Comparison of ENCODE assay signal across 16 mouse cellular contexts in genomic region chr2:3289581-3289980, GRCm38 (mm10). TPM values are rescaled to one million over a fixed set of nuclear protein-coding genes. Genes with fewer than 3 reads are reported as not detected.
A peak's percentile ranks its signal among the peaks of the same experiment; 100 is the strongest.
DNase-seq lines count a peak whose midpoint lies in the region; ATAC-seq and TF ChIP-seq lines count a peak whose summit lies in the region.
"Had no signal": no experiment of that assay in that cellular context is flagged by ENCODE, and none has a peak within 500 bp of the region (broad histone marks: within the 10 kb centered on the region; RNA-seq: fewer than 3 reads in every experiment).

No protein-coding gene starts in this region.

- no peak overlapping the region for H3K9ac ChIP-seq in liver, adult 2 months (ENCODE audit: low read depth, low read length)
- H3K9ac ChIP-seq in liver, embryonic 12.5 days, result no peak overlapping the region
- H3K9ac ChIP-seq in stomach, postnatal 0 days (ENCODE audit: low read length), result no peak overlapping the region
- H3K9ac ChIP-seq: embryonic facial prominence, embryonic 12.5 days; forebrain, embryonic 13.5 days; forebrain, embryonic 15.5 days; forebrain, postnatal 0 days had no signal

- DNase-seq in adrenal gland, postnatal 14 days, result peak; percentile 16
- no peak for DNase-seq in adrenal gland, postnatal 36 days
- DNase-seq in liver, adult 2 months (ENCODE audit: extremely low read depth, low read depth, low spot score), result peak; percentile 70
- no peak for DNase-seq in stomach, postnatal 0 days (ENCODE audit: low spot score)
- DNase-seq: adrenal gland, postnatal 25 days; cerebellum, adult 11-12 months; cerebellum, adult 2 months; cerebellum, adult 9-10 months; cerebellum, postnatal 10 days; cerebellum, postnatal 25 days; forebrain, postnatal 0 days had no signal

- no peaks in the 10 kb centered on the region for H3K9me3 ChIP-seq in liver, embryonic 12.5 days (replicated peaks)
- no peaks in the 10 kb centered on the region for H3K9me3 ChIP-seq in stomach, postnatal 0 days (ENCODE audit: control insufficient read depth, low read length)
- H3K9me3 ChIP-seq: embryonic facial prominence, embryonic 10.5 days; embryonic facial prominence, embryonic 12.5 days; forebrain, embryonic 13.5 days; forebrain, embryonic 15.5 days had no signal

- no peaks in the 10 kb centered on the region for H3K36me3 ChIP-seq in liver, adult 2 months (ENCODE audit: control insufficient read depth, insufficient read depth, low read length)
- H3K36me3 ChIP-seq in liver, embryonic 12.5 days, result no peaks in the 10 kb centered on the region
- no peaks in the 10 kb centered on the region for H3K36me3 ChIP-seq in stomach, postnatal 0 days (ENCODE audit: control insufficient read depth, insufficient read depth, low read length)
- H3K36me3 ChIP-seq: embryonic facial prominence, embryonic 10.5 days; embryonic facial prominence, embryonic 12.5 days; forebrain, embryonic 15.5 days had no signal

- TF ChIP-seq EP300 in stomach, postnatal 0 days (optimal IDR thresholded peaks at IDR 0.05), result no peak

- TF ChIP-seq POLR2A in liver, adult 2 months (IDR thresholded peaks at IDR 0.05; ENCODE audit: extremely low read depth, insufficient read depth, low read length), result no peak

- peaks cover 3% of the 10 kb centered on the region; the same call in 1 of the 2 replicates for H3K4me1 ChIP-seq in liver, adult 2 months (ENCODE audit: control insufficient read depth, insufficient read depth, low read length)
- H3K4me1 ChIP-seq in liver, embryonic 12.5 days, result peaks cover 20% of the 10 kb centered on the region
- H3K4me1 ChIP-seq in stomach, postnatal 0 days (replicated peaks; ENCODE audit: control insufficient read depth, insufficient read depth), result no peaks in the 10 kb centered on the region

- WGBS in liver, adult 2 months, result 19% methylated on average over 1 of the region's 1 CpGs
- WGBS in liver, embryonic 12.5 days (ENCODE audit: insufficient replicate concordance), result 68% methylated on average over 1 of the region's 1 CpGs
- WGBS in stomach, postnatal 0 days, result 77% methylated on average over 1 of the region's 1 CpGs

- no peak overlapping the region for H3K4me2 ChIP-seq in liver, embryonic 12.5 days
- no peak overlapping the region for H3K4me2 ChIP-seq in stomach, postnatal 0 days (replicated peaks; ENCODE audit: low read depth)
- H3K4me2 ChIP-seq: embryonic facial prominence, embryonic 12.5 days; forebrain, embryonic 13.5 days; forebrain, embryonic 15.5 days had no signal

- TF ChIP-seq CTCF in liver, adult 2 months (IDR thresholded peaks at IDR 0.05; ENCODE audit: low read depth, low read length), result no peak
- TF ChIP-seq CTCF in stomach, postnatal 0 days (IDR thresholded peaks at IDR 0.05; ENCODE audit: low read depth), result no peak

- H3K4me3 ChIP-seq in liver, adult 2 months (ENCODE audit: insufficient read depth, low read depth, low read length), result no peak overlapping the region
- no peak overlapping the region for H3K4me3 ChIP-seq in liver, embryonic 12.5 days
- H3K4me3 ChIP-seq in stomach, postnatal 0 days (ENCODE audit: low read depth, low read length), result no peak overlapping the region
- H3K4me3 ChIP-seq: embryonic facial prominence, embryonic 10.5 days; embryonic facial prominence, embryonic 12.5 days; forebrain, embryonic 13.5 days; forebrain, embryonic 15.5 days had no signal

- ATAC-seq in liver, embryonic 12.5 days, result no peak
- no peak for ATAC-seq in stomach, postnatal 0 days (ENCODE audit: low FRiP score, low TSS enrichment)
- ATAC-seq: forebrain, embryonic 13.5 days; forebrain, embryonic 15.5 days; forebrain, postnatal 0 days had no signal

- no peak overlapping the region for H3K27ac ChIP-seq in liver, adult 2 months (replicated peaks; ENCODE audit: insufficient read depth, low read depth, low read length)
- no peak overlapping the region for H3K27ac ChIP-seq in liver, embryonic 12.5 days
- no peak overlapping the region for H3K27ac ChIP-seq in stomach, postnatal 0 days (replicated peaks)
- H3K27ac ChIP-seq: embryonic facial prominence, embryonic 10.5 days; embryonic facial prominence, embryonic 12.5 days; forebrain, embryonic 13.5 days; forebrain, embryonic 15.5 days had no signal

- H3K79me2 ChIP-seq in liver, adult 2 months (ENCODE audit: control insufficient read depth, insufficient read depth, low read length), result peaks cover 3% of the 10 kb centered on the region; the same call in 1 of the 2 replicates

- H3K27me3 ChIP-seq in liver, adult 2 months (ENCODE audit: control insufficient read depth, insufficient read depth, low read length), result no peaks in the 10 kb centered on the region
- H3K27me3 ChIP-seq in liver, embryonic 12.5 days (replicated peaks), result no peaks in the 10 kb centered on the region
- no peaks in the 10 kb centered on the region for H3K27me3 ChIP-seq in stomach, postnatal 0 days (ENCODE audit: control insufficient read depth, insufficient read depth, low read length)
- H3K27me3 ChIP-seq: embryonic facial prominence, embryonic 12.5 days; forebrain, embryonic 13.5 days; forebrain, embryonic 15.5 days had no signal

RNA-seq across cellular contexts. Expression of gene Nmt2, which starts 5.6 kb away (rescaled TPM):
- 49.7 and 51.5 TPM in 2 replicates for total RNA-seq in adrenal gland, postnatal 14 days (2021)
- total RNA-seq in adrenal gland, postnatal 36 days (2021), result 10 to 100 TPM; 42.4 to 80.1 TPM
- 13.2 and 16.4 TPM in 2 replicates for total RNA-seq in liver, adult 2 months (2014; rRNA removed)
- 5.1 and 5.4 TPM in 2 replicates for polyA plus RNA-seq in liver, adult 2 months (2012; rRNA removed)
- polyA plus RNA-seq in liver, embryonic 12.5 days (2016; fragmentation: Nextera tagmentation; extraction: Ambion mirVana), result 21.7 and 21.8 TPM in 2 replicates
- 23.8 and 24.0 TPM in 2 replicates for polyA plus RNA-seq in stomach, postnatal 0 days (2015; fragmentation: Nextera tagmentation; extraction: Ambion mirVana)

RNA-seq across cellular contexts. Expression of gene Rpp38, which starts 42.9 kb away (rescaled TPM):
- 12.7 and 13.7 TPM in 2 replicates for total RNA-seq in adrenal gland, postnatal 14 days (2021)
- total RNA-seq in adrenal gland, postnatal 36 days (2021), result 10 to 100 TPM; 13.3 to 16.9 TPM
- 2.6 and 3.4 TPM in 2 replicates for total RNA-seq in liver, adult 2 months (2014; rRNA removed)
- 1.9 and 2.3 TPM in 2 replicates for polyA plus RNA-seq in liver, adult 2 months (2012; rRNA removed)
- polyA plus RNA-seq in liver, embryonic 12.5 days (2016; fragmentation: Nextera tagmentation; extraction: Ambion mirVana), result 19.7 TPM in 2 replicates
- polyA plus RNA-seq in stomach, postnatal 0 days (2015; fragmentation: Nextera tagmentation; extraction: Ambion mirVana), result 17.2 and 20.3 TPM in 2 replicates

RNA-seq across cellular contexts. Expression of gene Acbd7, which starts 46.4 kb away (rescaled TPM):
- total RNA-seq in adrenal gland, postnatal 14 days (2021), result not detected in 2 replicates
- total RNA-seq in adrenal gland, postnatal 36 days (2021), result not detected
- not detected in 2 replicates for total RNA-seq in liver, adult 2 months (2014; rRNA removed)
- polyA plus RNA-seq in liver, adult 2 months (2012; rRNA removed), result not detected in 2 replicates
- polyA plus RNA-seq in liver, embryonic 12.5 days (2016; fragmentation: Nextera tagmentation; extraction: Ambion mirVana), result 0.37 and 0.93 TPM in 2 replicates
- 0.25 and 1.1 TPM in 2 replicates for polyA plus RNA-seq in stomach, postnatal 0 days (2015; fragmentation: Nextera tagmentation; extraction: Ambion mirVana)
- total RNA-seq: adrenal gland, postnatal 25 days; forebrain, postnatal 0 days had no signal

Comparison
In these comparisons a context has a peak if more than half of its experiments do, and no peak if none do; other contexts are left out.
1. DNase-seq: peak in adrenal gland, postnatal 14 days (single experiment) and liver, adult 2 months (single experiment); none in adrenal gland, postnatal 36 days (0 of 2) and stomach, postnatal 0 days (single experiment).